Mouse (Mus musculus): Measurements from ENCODE around the gene Adipoq.
"Not testable (repeated sequence)": the region's sequence is repeated elsewhere in the genome, so short reads cannot be mapped to it uniquely, and the experiment has no call there.

Gene Adipoq

GRCm38 (mm10) chr16:23146280-23146679 is at the start of gene Adipoq:
Adipoq (plus strand) TSS chr16:23146536.
- in situ Hi-C loops (cut with MboI, MseI), result loop anchor here in 1 of 2 experiments (5.0 kb wide), 1 partner anchor 256 kb away; no protein-coding TSS in a partner anchor

GRCm38 (mm10) chr16:23096886-23097285 is 49.5 kb upstream of the Adipoq start:
- in situ Hi-C loops (cut with MboI, MseI), result not testable (repeated sequence)

GRCm38 (mm10) chr16:23097290-23098104 is 48.8 kb upstream of the Adipoq start:
- in situ Hi-C loops (cut with MboI, MseI), result not testable (repeated sequence)

GRCm38 (mm10) chr16:23098105-23098452 is 48.3 kb upstream of the Adipoq start:
- in situ Hi-C loops (cut with MboI, MseI), result not testable (repeated sequence)

GRCm38 (mm10) chr16:23099632-23100031 is 46.7 kb upstream of the Adipoq start:
- in situ Hi-C loops (cut with MboI, MseI), result loop anchor here in 1 of 2 experiments (25.0 kb wide), 1 partner anchor 837 kb away; the partner anchor contains the start of gene Tra2b

- in situ Hi-C loops (cut with MboI, MseI), result loop anchor here in 1 of 2 experiments (25.0 kb wide), 1 partner anchor 838 kb away; the partner anchor contains the start of gene Tra2b
These were observed 46.2 kb upstream of the Adipoq start for GRCm38 (mm10) chr16:23100099-23100575.

GRCm38 (mm10) chr16:23100613-23101012 is 45.7 kb upstream of the Adipoq start:
- in situ Hi-C loops (cut with MboI, MseI), result loop anchor here in 1 of 2 experiments (25.0 kb wide), 1 partner anchor 838 kb away; the partner anchor contains the start of gene Tra2b

- in situ Hi-C loops (cut with MboI, MseI), result loop anchor here in 1 of 2 experiments (25.0 kb wide), 1 partner anchor 840 kb away; the partner anchor contains the start of gene Tra2b
These were observed 43.8 kb upstream of the Adipoq start for GRCm38 (mm10) chr16:23102340-23103037.

- in situ Hi-C loops (cut with MboI, MseI), result loop anchor here in 1 of 2 experiments (25.0 kb wide), 1 partner anchor 841 kb away; the partner anchor contains the start of gene Tra2b
These were observed 43.1 kb upstream of the Adipoq start for GRCm38 (mm10) chr16:23103038-23103745.

GRCm38 (mm10) chr16:23103841-23104240 is 42.5 kb upstream of the Adipoq start:
- in situ Hi-C loops (cut with MboI, MseI), result loop anchor here in 1 of 2 experiments (25.0 kb wide), 1 partner anchor 842 kb away; the partner anchor contains the start of gene Tra2b

- in situ Hi-C loops (cut with MboI, MseI), result loop anchor here in 1 of 2 experiments (25.0 kb wide), 1 partner anchor 844 kb away; the partner anchor contains the start of gene Tra2b
These were observed 40.2 kb upstream of the Adipoq start for GRCm38 (mm10) chr16:23106121-23106520.

- in situ Hi-C loops (cut with MboI, MseI), result loop anchor here in 1 of 2 experiments (25.0 kb wide), 1 partner anchor 845 kb away; the partner anchor contains the start of gene Tra2b
These were observed 38.9 kb upstream of the Adipoq start, which contains the start of gene Eif4a2 for GRCm38 (mm10) chr16:23107231-23107942. Eif4a2 (plus strand) TSS chr16:23107444.

- in situ Hi-C loops (cut with MboI, MseI), result loop anchor here in 1 of 2 experiments (25.0 kb wide), 1 partner anchor 846 kb away; the partner anchor contains the start of gene Tra2b
These were observed 38.2 kb upstream of the Adipoq start for GRCm38 (mm10) chr16:23107946-23108759.

GRCm38 (mm10) chr16:23108943-23109342 is 37.4 kb upstream of the Adipoq start:
- in situ Hi-C loops (cut with MboI, MseI), result loop anchor here in 1 of 2 experiments (25.0 kb wide), 1 partner anchor 847 kb away; the partner anchor contains the start of gene Tra2b

GRCm38 (mm10) chr16:23109350-23110280 is 36.7 kb upstream of the Adipoq start:
- in situ Hi-C loops (cut with MboI, MseI), result loop anchor here in 1 of 2 experiments (25.0 kb wide), 1 partner anchor 847 kb away; the partner anchor contains the start of gene Tra2b

- in situ Hi-C loops (cut with MboI, MseI), result loop anchor here in 1 of 2 experiments (25.0 kb wide), 1 partner anchor 850 kb away; the partner anchor contains the start of gene Tra2b
These were observed 34.0 kb upstream of the Adipoq start for GRCm38 (mm10) chr16:23112348-23112747.

GRCm38 (mm10) chr16:23112861-23113435 is 33.4 kb upstream of the Adipoq start:
- in situ Hi-C loops (cut with MboI, MseI), result loop anchor here in 1 of 2 experiments (25.0 kb wide), 1 partner anchor 851 kb away; the partner anchor contains the start of gene Tra2b
